Mouse (Mus musculus): ENCODE results near the gene E130311K13Rik. TPM values are rescaled to one million over a fixed set of nuclear protein-coding genes. Genes with fewer than 3 reads are reported as not detected.

E130311K13Rik gene
- polyA plus RNA-seq, 1 experiment from 2014 or later: 3.4 TPM

- ATAC-seq (ENCODE audit: insufficient number of reproducible peaks, low FRiP score, low TSS enrichment, low read depth): no peak
- Histone ChIP-seq H3K9me3 (ENCODE audit: control insufficient read depth, low read length) (no peaks in the 10 kb centered on the region), H3K36me3 (ENCODE audit: control insufficient read depth, insufficient read depth, low read length) (no peaks in the 10 kb centered on the region), H3K27ac (replicated peaks; ENCODE audit: low read depth, low read length) (no peak overlapping the region), H3K9ac (ENCODE audit: low read length) (no peak overlapping the region), H3K4me1 (ENCODE audit: control insufficient read depth, insufficient read depth, low read length) (no peaks in the 10 kb centered on the region), H3K4me3 (ENCODE audit: low read depth, low read length) (no peak overlapping the region), H3K27me3 (ENCODE audit: control insufficient read depth, insufficient read depth, low read length) (no peaks in the 10 kb centered on the region), H3K4me2 (ENCODE audit: low read depth, severe bottlenecking) (no peak overlapping the region)
- WGBS: 37% methylated on average over 4 of the region's 4 CpGs
- no peak for DNase-seq (ENCODE audit: low spot score)
Observed at GRCm38 (mm10) chr3:63878995-63879666, 50.1 kb downstream of the E130311K13Rik start.

GRCm38 (mm10) chr3:63872818-63873217 is 56.5 kb downstream of the E130311K13Rik start:
- ATAC-seq (ENCODE audit: insufficient number of reproducible peaks, low FRiP score, low TSS enrichment, low read depth) (no peak), DNase-seq (ENCODE audit: low spot score) (no peak)
- Histone ChIP-seq H3K4me3 (ENCODE audit: low read depth, low read length) (no peak overlapping the region), H3K27me3 (ENCODE audit: control insufficient read depth, insufficient read depth, low read length) (no peaks in the 10 kb centered on the region), H3K36me3 (ENCODE audit: control insufficient read depth, insufficient read depth, low read length) (no peaks in the 10 kb centered on the region), H3K27ac (replicated peaks; ENCODE audit: low read depth, low read length) (no peak overlapping the region), H3K4me2 (ENCODE audit: low read depth, severe bottlenecking) (no peak overlapping the region), H3K9ac (ENCODE audit: low read length) (no peak overlapping the region), H3K4me1 (ENCODE audit: control insufficient read depth, insufficient read depth, low read length) (no peaks in the 10 kb centered on the region), H3K9me3 (ENCODE audit: control insufficient read depth, low read length) (no peaks in the 10 kb centered on the region)
- 25% methylated on average over 1 of the region's 1 CpGs for WGBS

DNA sequence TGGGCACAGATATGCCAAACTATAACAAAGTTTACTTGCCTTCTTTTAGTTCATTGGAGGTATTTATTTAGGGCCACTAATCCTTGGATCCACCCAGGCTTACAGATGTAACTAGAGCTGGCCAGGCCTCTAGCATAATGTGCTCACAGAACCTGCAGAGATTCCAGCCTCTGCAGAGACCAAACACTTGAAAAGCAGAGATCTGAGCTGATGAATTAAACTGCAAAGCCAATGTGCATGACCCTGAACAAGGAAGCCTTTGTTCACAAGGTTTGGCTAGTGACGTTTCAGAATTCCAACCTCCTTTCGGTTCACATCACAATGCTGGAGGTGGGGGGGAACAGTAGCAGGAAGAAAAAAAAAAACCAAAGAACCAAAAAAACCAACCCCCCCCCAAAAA is 58.0 kb downstream of the E130311K13Rik start:
- no peaks in the 10 kb centered on the region for H3K27me3 ChIP-seq (ENCODE audit: control insufficient read depth, insufficient read depth, low read length)
- no peak overlapping the region for H3K4me3 ChIP-seq (ENCODE audit: low read depth, low read length)
- H3K9me3 ChIP-seq (ENCODE audit: control insufficient read depth, low read length): no peaks in the 10 kb centered on the region
- WGBS: 39% methylated on average over 2 of the region's 2 CpGs
- H3K27ac ChIP-seq (replicated peaks; ENCODE audit: low read depth, low read length): no peak overlapping the region
- H3K36me3 ChIP-seq (ENCODE audit: control insufficient read depth, insufficient read depth, low read length): no peaks in the 10 kb centered on the region
- H3K4me1 ChIP-seq (ENCODE audit: control insufficient read depth, insufficient read depth, low read length): no peaks in the 10 kb centered on the region
- H3K4me2 ChIP-seq (ENCODE audit: low read depth, severe bottlenecking): no peak overlapping the region
- DNase-seq (ENCODE audit: low spot score) (no peak), ATAC-seq (ENCODE audit: insufficient number of reproducible peaks, low FRiP score, low TSS enrichment, low read depth) (peak; percentile 37; the same call in 1 of the 2 replicates)
- no peak overlapping the region for H3K9ac ChIP-seq (ENCODE audit: low read length)

DNA sequence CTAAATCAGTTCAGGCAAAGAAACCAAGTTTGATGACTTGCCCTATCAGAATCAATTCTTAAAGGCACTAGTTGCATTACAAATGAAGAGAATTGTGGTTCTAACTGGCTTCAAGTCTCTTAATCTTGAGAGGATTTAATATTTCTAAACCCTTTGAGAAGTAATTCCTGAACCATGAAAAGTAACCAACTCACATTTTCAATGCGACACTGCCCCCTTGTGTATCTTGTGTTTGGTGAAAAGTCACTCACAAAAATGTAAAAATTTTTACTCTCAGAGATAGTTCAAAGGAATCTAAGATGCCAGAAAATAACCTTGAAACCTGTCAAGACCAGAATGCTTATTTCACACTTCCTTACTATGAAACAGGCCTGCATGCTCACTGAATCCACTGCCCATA is 61.0 kb downstream of the E130311K13Rik start:
- H3K4me2 ChIP-seq (ENCODE audit: low read depth, severe bottlenecking): no peak overlapping the region
- ATAC-seq (ENCODE audit: insufficient number of reproducible peaks, low FRiP score, low TSS enrichment, low read depth): no peak
- 54% methylated on average over 1 of the region's 1 CpGs for WGBS
- H3K4me1 ChIP-seq (ENCODE audit: control insufficient read depth, insufficient read depth, low read length): no peaks in the 10 kb centered on the region
- no peak overlapping the region for H3K9ac ChIP-seq (ENCODE audit: low read length)
- no peaks in the 10 kb centered on the region for H3K36me3 ChIP-seq (ENCODE audit: control insufficient read depth, insufficient read depth, low read length)
- no peaks in the 10 kb centered on the region for H3K9me3 ChIP-seq (ENCODE audit: control insufficient read depth, low read length)
- H3K27ac ChIP-seq (replicated peaks; ENCODE audit: low read depth, low read length): no peak overlapping the region
- no peaks in the 10 kb centered on the region for H3K27me3 ChIP-seq (ENCODE audit: control insufficient read depth, insufficient read depth, low read length)
- peak; percentile 43 for DNase-seq (ENCODE audit: low spot score)
- H3K4me3 ChIP-seq (ENCODE audit: low read depth, low read length): no peak overlapping the region

GRCm38 (mm10) chr3:63865069-63865468 is 64.2 kb downstream of the E130311K13Rik start:
- Histone ChIP-seq H3K36me3 (ENCODE audit: control insufficient read depth, insufficient read depth, low read length) (no peaks in the 10 kb centered on the region), H3K27me3 (ENCODE audit: control insufficient read depth, insufficient read depth, low read length) (no peaks in the 10 kb centered on the region), H3K4me1 (ENCODE audit: control insufficient read depth, insufficient read depth, low read length) (no peaks in the 10 kb centered on the region), H3K4me2 (ENCODE audit: low read depth, severe bottlenecking) (no peak overlapping the region), H3K9ac (ENCODE audit: low read length) (no peak overlapping the region), H3K9me3 (ENCODE audit: control insufficient read depth, low read length) (no peaks in the 10 kb centered on the region), H3K4me3 (ENCODE audit: low read depth, low read length) (no peak overlapping the region), H3K27ac (replicated peaks; ENCODE audit: low read depth, low read length) (no peak overlapping the region)
- DNase-seq (ENCODE audit: low spot score) (no peak), ATAC-seq (ENCODE audit: insufficient number of reproducible peaks, low FRiP score, low TSS enrichment, low read depth) (no peak)
- 84% methylated on average over 2 of the region's 2 CpGs for WGBS

Other genes with a start within 250 kb of the E130311K13Rik start
- 2.8 and 3.2 TPM in 2 replicates for gene Plch1, start 30.0 kb downstream of the E130311K13Rik start, polyA plus RNA-seq (2014; fragmentation: Nextera tagmentation; extraction: Ambion mirVana)
- gene Slc33a1, start 35.3 kb upstream of the E130311K13Rik start, polyA plus RNA-seq (2014; fragmentation: Nextera tagmentation; extraction: Ambion mirVana): 12.1 and 12.3 TPM in 2 replicates
- gene Gmps, start 46.6 kb upstream of the E130311K13Rik start, polyA plus RNA-seq (2014; fragmentation: Nextera tagmentation; extraction: Ambion mirVana): 76.4 and 79.4 TPM in 2 replicates
- gene Vmn2r1, start 152.1 kb upstream of the E130311K13Rik start, polyA plus RNA-seq (2014; fragmentation: Nextera tagmentation; extraction: Ambion mirVana): 0.12 TPM in 1 of 2 replicates, not detected in the other
- gene Vmn2r2, start 212.5 kb upstream of the E130311K13Rik start, polyA plus RNA-seq (2014; fragmentation: Nextera tagmentation; extraction: Ambion mirVana): not detected in 2 replicates